8 mouse cellular contexts compared by ENCODE assay signal in genomic region chr1:171502388-171503249, GRCm38 (mm10). TPM values are rescaled to one million over a fixed set of nuclear protein-coding genes. Genes with fewer than 3 reads are reported as not detected.
DNase-seq lines count a peak whose midpoint lies in the region; ATAC-seq and TF ChIP-seq lines count a peak whose summit lies in the region.

No protein-coding gene starts in this region.

- TF ChIP-seq EP300 in ES-Bruce4 (IDR thresholded peaks at IDR 0.05; ENCODE audit: insufficient read depth, low read depth, low read length): no peak

- H3K4me3 ChIP-seq in ES-Bruce4 (ENCODE audit: low read depth, low read length): no peak overlapping the region
- H3K4me3 ChIP-seq in cerebellum, adult 2 months (replicated peaks; ENCODE audit: insufficient read depth, low read depth, low read length): peak overlapping the region; percentile 59
- H3K4me3 ChIP-seq in forebrain, embryonic 16.5 days (replicated peaks; ENCODE audit: low read length): peak overlapping the region; percentile 23
- peak overlapping the region; percentile 49 for H3K4me3 ChIP-seq in hindbrain, postnatal 0 days (ENCODE audit: low read length)
- H3K4me3 ChIP-seq in liver, embryonic 11.5 days (ENCODE audit: low read depth, low read length): no peak overlapping the region

- H3K4me1 ChIP-seq in ES-Bruce4 (ENCODE audit: control insufficient read depth, insufficient read depth, low read length): peaks cover 3% of the 10 kb centered on the region
- H3K4me1 ChIP-seq in cerebellum, adult 2 months (ENCODE audit: control insufficient read depth, insufficient read depth, low read length): no peaks in the 10 kb centered on the region
- 0 out of 2 replicates have a peak, but pooled peaks cover 7% of the 10 kb centered on the region for H3K4me1 ChIP-seq in forebrain, embryonic 16.5 days (replicated peaks; ENCODE audit: control insufficient read depth, insufficient read depth, low read length)
- no peaks in the 10 kb centered on the region for H3K4me1 ChIP-seq in hindbrain, postnatal 0 days (ENCODE audit: insufficient read depth, low read length)
- peaks cover 3% of the 10 kb centered on the region; the same call in 1 of the 2 replicates for H3K4me1 ChIP-seq in liver, embryonic 11.5 days (replicated peaks; ENCODE audit: control insufficient read depth, insufficient read depth, low read length)

- no peaks in the 10 kb centered on the region for H3K27me3 ChIP-seq in ES-Bruce4 (ENCODE audit: control insufficient read depth, insufficient read depth, low read length, poor library complexity, severe bottlenecking)
- H3K27me3 ChIP-seq in cerebellum, adult 2 months (ENCODE audit: control insufficient read depth, insufficient read depth, low read length): no peaks in the 10 kb centered on the region
- H3K27me3 ChIP-seq in forebrain, embryonic 16.5 days (replicated peaks; ENCODE audit: control insufficient read depth, insufficient read depth, low read length): no peaks in the 10 kb centered on the region
- no peaks in the 10 kb centered on the region for H3K27me3 ChIP-seq in hindbrain, postnatal 0 days (ENCODE audit: insufficient read depth, low read length)
- no peaks in the 10 kb centered on the region for H3K27me3 ChIP-seq in liver, embryonic 11.5 days (replicated peaks; ENCODE audit: control insufficient read depth, insufficient read depth, low read length)

- H3K9ac ChIP-seq in ES-Bruce4 (ENCODE audit: low read depth, poor library complexity, severe bottlenecking): peak overlapping the region; percentile 57
- H3K9ac ChIP-seq in forebrain, embryonic 16.5 days (replicated peaks; ENCODE audit: low read depth, low read length): peak overlapping the region; percentile 41
- H3K9ac ChIP-seq in hindbrain, postnatal 0 days (replicated peaks; ENCODE audit: low read length): peak overlapping the region; percentile 76
- H3K9ac ChIP-seq in liver, embryonic 11.5 days (ENCODE audit: low read depth, low read length): no peak overlapping the region; the same call in 1 of the 2 replicates

- H3K36me3 ChIP-seq in ES-Bruce4 (ENCODE audit: control insufficient read depth, insufficient read depth, low read length, poor library complexity, severe bottlenecking): no peaks in the 10 kb centered on the region
- H3K36me3 ChIP-seq in forebrain, embryonic 16.5 days (ENCODE audit: control insufficient read depth, insufficient read depth): peaks cover 2% of the 10 kb centered on the region; the same call in 1 of the 2 replicates
- no peaks in the 10 kb centered on the region for H3K36me3 ChIP-seq in hindbrain, postnatal 0 days (ENCODE audit: insufficient read depth, low read length)
- no peaks in the 10 kb centered on the region for H3K36me3 ChIP-seq in liver, embryonic 11.5 days (ENCODE audit: control insufficient read depth, insufficient read depth, low read length)

- peak; percentile 97 for DNase-seq in 416B (ENCODE audit: low read depth)
- DNase-seq in cerebellum, adult 2 months: peak; percentile 21 to 37
- peak; percentile 91 for DNase-seq in hindbrain, postnatal 0 days (ENCODE audit: low spot score)
- DNase-seq in liver, embryonic 11.5 days (ENCODE audit: low spot score): peak; percentile 53
- peak; percentile 66 for DNase-seq in thymus, postnatal 14 days

- peak; percentile 21 for TF ChIP-seq POLR2A in ES-Bruce4 (IDR thresholded peaks at IDR 0.05; ENCODE audit: insufficient read depth, low read length)
- no peak for TF ChIP-seq POLR2A in cerebellum, adult 2 months (IDR thresholded peaks at IDR 0.05; ENCODE audit: borderline replicate concordance, insufficient read depth, low read length)

- H3K27ac ChIP-seq in ES-Bruce4 (ENCODE audit: insufficient read depth, low read length): peak overlapping the region; percentile 50
- H3K27ac ChIP-seq in cerebellum, adult 2 months (ENCODE audit: insufficient read depth, low read length): no peak overlapping the region
- H3K27ac ChIP-seq in forebrain, embryonic 16.5 days (ENCODE audit: low read length): peak overlapping the region; percentile 94
- H3K27ac ChIP-seq in hindbrain, postnatal 0 days: peak overlapping the region; percentile 95
- H3K27ac ChIP-seq in liver, embryonic 11.5 days (ENCODE audit: low read depth, low read length): peak overlapping the region; percentile 94

- peak; percentile 82 for ATAC-seq in forebrain, embryonic 16.5 days
- ATAC-seq in hindbrain, postnatal 0 days: peak; percentile 87
- ATAC-seq in liver, embryonic 11.5 days (replicated peaks; ENCODE audit: low FRiP score): peak; percentile 84
- peak; percentile 34 for ATAC-seq in monocyte, adult 5-6 weeks (replicated peaks; ENCODE audit: insufficient number of reproducible peaks, low FRiP score, low TSS enrichment, poor library complexity, severe bottlenecking)

- TF ChIP-seq CTCF in ES-Bruce4 (IDR thresholded peaks at IDR 0.05; ENCODE audit: low read depth, low read length): peak; percentile 43
- TF ChIP-seq CTCF in cerebellum, adult 2 months (IDR thresholded peaks at IDR 0.05; ENCODE audit: borderline replicate concordance, insufficient read depth, low read depth, low read length): peak; percentile 20; the same call in 1 of the 2 replicates
- TF ChIP-seq CTCF in hindbrain, postnatal 0 days (IDR thresholded peaks at IDR 0.05; ENCODE audit: low read depth): peak; percentile 74

- no peaks in the 10 kb centered on the region for H3K9me3 ChIP-seq in ES-Bruce4 (replicated peaks; ENCODE audit: control insufficient read depth, insufficient read depth, low read length, poor library complexity, severe bottlenecking)
- no peaks in the 10 kb centered on the region for H3K9me3 ChIP-seq in forebrain, embryonic 16.5 days (ENCODE audit: control insufficient read depth, low read length)
- H3K9me3 ChIP-seq in hindbrain, postnatal 0 days (ENCODE audit: low read length): no peaks in the 10 kb centered on the region
- H3K9me3 ChIP-seq in liver, embryonic 11.5 days (ENCODE audit: control insufficient read depth, low read length): no peaks in the 10 kb centered on the region

- H3K4me2 ChIP-seq in forebrain, embryonic 16.5 days (ENCODE audit: low read length): peak overlapping the region; percentile 72
- H3K4me2 ChIP-seq in hindbrain, postnatal 0 days (ENCODE audit: low read depth, low read length): peak overlapping the region; percentile 81
- H3K4me2 ChIP-seq in liver, embryonic 11.5 days: peak overlapping the region; percentile 90

- 7% methylated on average over 14 of the region's 14 CpGs for WGBS in cerebellum, adult 2 months
- WGBS in forebrain, embryonic 16.5 days: under 1% methylated on average over 14 of the region's 14 CpGs
- under 1% methylated on average over 14 of the region's 14 CpGs for WGBS in hindbrain, postnatal 0 days
- WGBS in liver, embryonic 11.5 days: under 1% methylated on average over 14 of the region's 14 CpGs

RNA-seq across cellular contexts. Expression of gene Alyref2, which starts 0.7 kb away (rescaled TPM):
- polyA plus RNA-seq in ES-Bruce4 (2011; ENCODE audit: insufficient read depth, insufficient read length, low read depth, missing spikeins): 4.7 and 5.2 TPM in 2 replicates
- polyA plus RNA-seq in cerebellum, adult 2 months (2012; rRNA removed): 7.5 and 7.6 TPM in 2 replicates
- 32.6 and 33.2 TPM in 2 replicates for polyA plus RNA-seq in forebrain, embryonic 16.5 days (2015; fragmentation: Nextera tagmentation; extraction: Ambion mirVana)
- 10.1 and 10.4 TPM in 2 replicates for total RNA-seq in hindbrain, postnatal 0 days (2014; rRNA removed)
- polyA plus RNA-seq in hindbrain, postnatal 0 days (2015; fragmentation: Nextera tagmentation; extraction: Ambion mirVana): 20.5 and 20.6 TPM in 2 replicates
- 7.8 and 8.3 TPM in 2 replicates for polyA plus RNA-seq in liver, embryonic 11.5 days (2014; fragmentation: Nextera tagmentation; extraction: Ambion mirVana)
- total RNA-seq in monocyte, adult 5-6 weeks (2017): 10.6 to 14.2 TPM (median 11.8 TPM) in 3 replicates

RNA-seq across cellular contexts. Expression of gene Itln1, which starts 32.5 kb away (rescaled TPM):
- polyA plus RNA-seq in ES-Bruce4 (2011; ENCODE audit: insufficient read depth, insufficient read length, low read depth, missing spikeins): not detected in 2 replicates
- not detected in 2 replicates for polyA plus RNA-seq in cerebellum, adult 2 months (2012; rRNA removed)
- not detected in 2 replicates for polyA plus RNA-seq in forebrain, embryonic 16.5 days (2015; fragmentation: Nextera tagmentation; extraction: Ambion mirVana)
- total RNA-seq in hindbrain, postnatal 0 days (2014; rRNA removed): not detected in 2 replicates
- polyA plus RNA-seq in hindbrain, postnatal 0 days (2015; fragmentation: Nextera tagmentation; extraction: Ambion mirVana): not detected in 2 replicates
- polyA plus RNA-seq in liver, embryonic 11.5 days (2014; fragmentation: Nextera tagmentation; extraction: Ambion mirVana): not detected in 2 replicates
- total RNA-seq in monocyte, adult 5-6 weeks (2017): not detected in 3 replicates

RNA-seq across cellular contexts. Expression of gene Cd244a, which starts 56.4 kb away (rescaled TPM):
- not detected in 2 replicates for polyA plus RNA-seq in ES-Bruce4 (2011; ENCODE audit: insufficient read depth, insufficient read length, low read depth, missing spikeins)
- polyA plus RNA-seq in cerebellum, adult 2 months (2012; rRNA removed): 0.05 TPM in 1 of 2 replicates, not detected in the other
- polyA plus RNA-seq in forebrain, embryonic 16.5 days (2015; fragmentation: Nextera tagmentation; extraction: Ambion mirVana): not detected in 2 replicates
- total RNA-seq in hindbrain, postnatal 0 days (2014; rRNA removed): 0.05 TPM in 1 of 2 replicates, not detected in the other
- not detected in 2 replicates for polyA plus RNA-seq in hindbrain, postnatal 0 days (2015; fragmentation: Nextera tagmentation; extraction: Ambion mirVana)
- 0.63 and 0.82 TPM in 2 replicates for polyA plus RNA-seq in liver, embryonic 11.5 days (2014; fragmentation: Nextera tagmentation; extraction: Ambion mirVana)
- 232 to 381 TPM (median 239 TPM) in 3 replicates for total RNA-seq in monocyte, adult 5-6 weeks (2017)

Comparison
In these comparisons a context has a peak if more than half of its experiments do, and no peak if none do; other contexts are left out.
1. DNase-seq: peak in every context shown above with its lines; median percentile 97 in 416B; 91 in hindbrain, postnatal 0 days; 66 in thymus, postnatal 14 days; 53 in liver, embryonic 11.5 days; 29 in cerebellum, adult 2 months.
2. H3K4me3 ChIP-seq: peak in cerebellum, adult 2 months (single experiment), forebrain, embryonic 16.5 days (single experiment) and hindbrain, postnatal 0 days (single experiment); none in ES-Bruce4 (single experiment) and liver, embryonic 11.5 days (single experiment).
3. CTCF ChIP-seq: peak in every context shown above with its lines; median percentile 74 in hindbrain, postnatal 0 days; 43 in ES-Bruce4; 20 in cerebellum, adult 2 months.
4. ATAC-seq: peak in every context shown above with its lines; median percentile 87 in hindbrain, postnatal 0 days; 84 in liver, embryonic 11.5 days; 82 in forebrain, embryonic 16.5 days; 34 in monocyte, adult 5-6 weeks.
5. Peak in every context shown above with its lines, with median percentiles within 50 percentile points of each other: H3K4me2 ChIP-seq.